Mouse (Mus musculus): ENCODE measurements around the gene Prf1.
A peak's percentile ranks its signal among the peaks of the same experiment; 100 is the strongest.

- no peak for TF ChIP-seq POLR2A (IDR thresholded peaks at IDR 0.05; ENCODE audit: low read depth, low read length)
- TF ChIP-seq CTCF (conservative IDR thresholded peaks at IDR 0.05 in 1 of 2, IDR thresholded peaks at IDR 0.05 in 1 of 2; ENCODE audit: low read depth in 2 of 2, low read length in 2 of 2) = no peak
- TF ChIP-seq SIN3A (IDR thresholded peaks at IDR 0.05; ENCODE audit: low read length) = no peak
- TF ChIP-seq E2F4 (IDR thresholded peaks at IDR 0.05; ENCODE audit: insufficient replicate concordance, low read depth, low read length) = no peak
- TF ChIP-seq GABPA (IDR thresholded peaks at IDR 0.05; ENCODE audit: insufficient replicate concordance, low read depth, low read length) = no peak
- no peak for TF ChIP-seq NRF1 (IDR thresholded peaks at IDR 0.05; ENCODE audit: low read depth, low read length)
- no peak for TF ChIP-seq EP300 (IDR thresholded peaks at IDR 0.05; ENCODE audit: low read length)
- no peak for TF ChIP-seq NELFE (IDR thresholded peaks at IDR 0.05; ENCODE audit: low read depth, low read length)
- TF ChIP-seq CHD2 (IDR thresholded peaks at IDR 0.05; ENCODE audit: low read length) = no peak
- TF ChIP-seq MAX (IDR thresholded peaks at IDR 0.05; ENCODE audit: low read length) = 0 out of 2 replicates have a peak, but pooled peaks have one; percentile 32
These were observed 36.1 kb upstream of the Prf1 start for GRCm38 (mm10) chr10:61261229-61262156.

Data from CH12.LX (cell line).